Mouse (Mus musculus) ES-E14 (cell line): ENCODE results near the gene Chid1.

ENCODE experiments used
- CHD2 ChIP-seq: IDR thresholded peaks from 2 replicates; pipeline ENCODE4 v1.6.1; 2014; ENCODE audit warnings: mild to moderate bottlenecking, low read depth, low read length, inconsistent platforms
- HCFC1 ChIP-seq: IDR thresholded peaks from 2 replicates; pipeline ENCODE4 v1.6.1; 2012; ENCODE audit warnings: low read length, inconsistent platforms, borderline replicate concordance; ENCODE audit not compliant: insufficient read depth
- ZC3H11A ChIP-seq: IDR thresholded peaks from 2 replicates; pipeline ENCODE4 v1.6.1; 2012; ENCODE audit warnings: low read depth, mild to moderate bottlenecking, inconsistent platforms, low read length, borderline replicate concordance
- ZNF384 ChIP-seq: IDR thresholded peaks from 2 replicates; pipeline ENCODE4 v1.6.1; 2012; ENCODE audit warnings: low read depth, low read length, inconsistent platforms

DNA sequence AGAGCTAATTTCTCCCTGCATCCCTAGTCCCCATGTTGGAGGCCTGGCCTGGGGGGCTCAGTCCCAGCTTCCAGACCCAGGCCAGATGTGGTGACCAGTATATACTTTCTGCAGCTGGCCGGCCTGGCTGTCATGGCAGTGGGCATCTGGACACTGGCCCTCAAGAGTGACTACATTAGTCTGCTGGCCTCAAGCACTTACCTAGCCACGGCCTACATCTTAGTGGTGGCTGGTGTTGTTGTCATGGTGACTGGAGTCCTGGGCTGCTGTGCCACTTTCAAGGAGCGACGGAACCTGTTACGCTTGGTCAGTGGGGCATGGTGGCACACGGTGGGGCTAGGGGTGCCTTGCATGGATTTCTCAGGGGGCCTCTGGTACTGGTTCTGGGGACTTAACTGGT, 70.3 kb downstream of the Chid1 start:
- no peak for TF ChIP-seq CHD2
- no peak for TF ChIP-seq HCFC1
- TF ChIP-seq ZC3H11A, result no peak
- no peak for TF ChIP-seq ZNF384
